Mouse (Mus musculus): ENCODE results near the gene Tmem95.

DNA sequence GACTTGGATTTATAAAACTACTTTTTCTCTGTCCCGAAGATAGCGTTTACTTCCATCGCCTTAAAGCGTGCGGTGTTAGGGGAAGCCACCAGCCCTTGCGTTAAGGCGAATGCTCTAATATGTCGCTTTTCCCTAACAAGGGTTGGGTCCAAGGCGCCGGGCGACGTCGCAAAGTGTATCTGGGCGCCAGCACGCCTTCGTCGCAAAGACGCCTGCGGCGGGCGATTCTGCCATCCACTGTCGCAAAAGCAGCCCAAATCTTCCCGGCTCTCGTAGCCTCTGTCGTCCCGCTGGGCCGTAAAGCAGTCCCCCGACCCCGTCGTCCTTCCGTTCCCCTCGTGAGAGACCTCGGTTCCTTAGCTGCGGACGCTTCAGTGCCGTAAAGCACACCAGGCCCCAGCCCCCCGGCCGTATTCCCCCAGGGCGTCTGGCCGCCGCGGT is 23.6 kb upstream of the Tmem95 start:
- TF ChIP-seq POLR2A (IDR thresholded peaks at IDR 0.05; ENCODE audit: extremely low read depth, insufficient read depth, low read length) = peak; percentile 67
- no peak for TF ChIP-seq CTCF (IDR thresholded peaks at IDR 0.05; ENCODE audit: extremely low read depth, insufficient read depth, low read length)

All from cortical plate, adult 2 months (tissue).